Mouse (Mus musculus): ENCODE measurements around the gene Cdkal1. TPM values are rescaled to one million over a fixed set of nuclear protein-coding genes. Genes with fewer than 3 reads are reported as not detected.

Cdkal1 gene
- polyA plus RNA-seq, 1 experiment: 0.55 TPM

DNA sequence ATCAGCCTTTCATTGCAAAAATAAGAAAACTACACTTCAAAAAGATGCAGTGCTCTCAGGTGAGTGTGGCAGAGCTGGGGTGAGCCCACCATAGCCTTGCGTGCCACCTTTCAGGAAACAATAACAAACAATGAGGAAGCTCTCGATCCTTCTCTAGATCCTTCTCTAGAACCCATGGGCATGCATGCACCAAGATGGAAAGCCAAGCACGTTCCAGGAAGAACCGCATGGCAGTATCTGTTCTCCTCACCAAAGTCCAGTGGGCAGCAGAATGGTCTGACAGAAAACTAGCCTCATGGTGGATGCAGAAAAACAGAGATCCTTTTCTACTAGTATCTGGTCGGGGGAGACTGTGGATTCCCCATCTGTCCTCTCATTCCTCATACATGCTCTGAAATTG is 134.3 kb downstream of the Cdkal1 start:
- 97% methylated on average over 5 of the region's 5 CpGs for WGBS
- H3K36me3 ChIP-seq (ENCODE audit: control insufficient read depth, insufficient read depth, low read length): peaks cover 3% of the 10 kb centered on the region; the same call in 1 of the 2 replicates
- H3K27ac ChIP-seq (ENCODE audit: insufficient read depth, low read depth, low read length): no peak overlapping the region
- H3K4me3 ChIP-seq (ENCODE audit: low read depth, low read length): no peak overlapping the region
- TF ChIP-seq CTCF (IDR thresholded peaks at IDR 0.05; ENCODE audit: extremely low read depth, insufficient read length, insufficient replicate concordance, low read depth, low read length) (no peak), POLR2A (IDR thresholded peaks at IDR 0.05; ENCODE audit: low read depth, low read length) (no peak)
- H3K27me3 ChIP-seq (ENCODE audit: control insufficient read depth, insufficient read depth, low read length): no peaks in the 10 kb centered on the region
- no peaks in the 10 kb centered on the region for H3K4me1 ChIP-seq (ENCODE audit: control insufficient read depth, insufficient read depth, insufficient read length, low read length)

GRCm38 (mm10) chr13:29716550-29716949 is 138.9 kb downstream of the Cdkal1 start:
- no peaks in the 10 kb centered on the region for H3K4me1 ChIP-seq (ENCODE audit: control insufficient read depth, insufficient read depth, insufficient read length, low read length)
- no peak overlapping the region for H3K4me3 ChIP-seq (ENCODE audit: low read depth, low read length)
- TF ChIP-seq POLR2A (IDR thresholded peaks at IDR 0.05; ENCODE audit: low read depth, low read length) (no peak), CTCF (IDR thresholded peaks at IDR 0.05; ENCODE audit: extremely low read depth, insufficient read length, insufficient replicate concordance, low read depth, low read length) (no peak)
- peaks cover 3% of the 10 kb centered on the region; the same call in 1 of the 2 replicates for H3K36me3 ChIP-seq (ENCODE audit: control insufficient read depth, insufficient read depth, low read length)
- no peak overlapping the region for H3K27ac ChIP-seq (ENCODE audit: insufficient read depth, low read depth, low read length)
- no peaks in the 10 kb centered on the region for H3K27me3 ChIP-seq (ENCODE audit: control insufficient read depth, insufficient read depth, low read length)
- 89% methylated on average over 4 of the region's 4 CpGs for WGBS

DNA sequence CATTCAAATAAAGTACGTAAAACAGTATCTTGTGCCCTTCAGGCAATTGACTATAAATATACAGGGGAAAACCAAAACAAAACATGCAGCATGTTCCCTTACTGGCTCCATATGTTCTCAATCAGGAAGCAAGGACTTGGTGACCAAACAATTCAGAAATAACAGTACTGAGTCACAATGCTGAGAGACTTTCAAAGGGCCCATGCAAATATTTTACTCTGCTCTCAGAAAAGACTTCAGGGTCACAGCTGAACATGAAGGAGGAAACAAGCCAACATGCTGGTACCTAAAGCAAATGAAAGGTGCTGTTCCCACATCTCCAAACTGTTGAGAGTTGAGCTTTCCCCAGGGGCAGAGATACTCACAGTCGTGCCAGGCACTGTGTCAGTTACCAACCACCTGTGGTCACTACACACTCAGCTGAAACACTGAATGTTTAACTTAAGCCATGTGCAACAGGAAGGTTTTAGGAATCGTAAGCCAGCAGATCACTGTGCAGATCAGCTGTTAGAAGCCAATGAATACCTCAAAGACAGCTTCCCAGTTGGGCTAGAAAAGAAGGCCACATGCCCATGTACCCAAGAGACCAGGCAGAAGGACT is 140.1 kb downstream of the Cdkal1 start:
- TF ChIP-seq CTCF (IDR thresholded peaks at IDR 0.05; ENCODE audit: extremely low read depth, insufficient read length, insufficient replicate concordance, low read depth, low read length): no peak
- TF ChIP-seq POLR2A (IDR thresholded peaks at IDR 0.05; ENCODE audit: low read depth, low read length): no peak

DNA sequence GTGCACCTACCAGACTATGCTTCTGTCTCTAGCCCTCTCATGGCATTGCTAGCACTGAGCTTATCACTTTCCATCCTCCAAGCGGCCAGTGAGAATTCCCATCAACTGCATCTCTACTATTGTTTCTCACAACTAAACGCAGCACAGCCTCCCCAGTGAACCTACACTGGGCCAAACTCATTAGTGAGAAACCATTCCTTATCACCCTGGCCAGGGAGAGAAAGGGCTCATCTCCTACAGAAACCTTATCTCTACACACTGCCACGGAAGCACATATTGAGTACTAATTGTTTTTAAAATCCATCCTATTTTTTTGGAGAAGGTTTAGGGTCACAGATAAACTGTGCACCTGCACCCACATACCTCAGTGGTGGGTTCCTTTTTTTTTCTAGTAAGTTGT is 147.9 kb downstream of the Cdkal1 start:
- WGBS: 87% methylated on average over 3 of the region's 3 CpGs
- Histone ChIP-seq H3K4me3 (ENCODE audit: low read depth, low read length) (no peak overlapping the region), H3K4me1 (ENCODE audit: control insufficient read depth, insufficient read depth, insufficient read length, low read length) (no peaks in the 10 kb centered on the region), H3K27ac (ENCODE audit: insufficient read depth, low read depth, low read length) (no peak overlapping the region), H3K27me3 (ENCODE audit: control insufficient read depth, insufficient read depth, low read length) (no peaks in the 10 kb centered on the region), H3K36me3 (ENCODE audit: control insufficient read depth, insufficient read depth, low read length) (no peaks in the 10 kb centered on the region)
- TF ChIP-seq POLR2A (IDR thresholded peaks at IDR 0.05; ENCODE audit: low read depth, low read length) (no peak), CTCF (IDR thresholded peaks at IDR 0.05; ENCODE audit: extremely low read depth, insufficient read length, insufficient replicate concordance, low read depth, low read length) (no peak)

More for the DNA sequence above, 140.1 kb downstream of the Cdkal1 start:
- Histone ChIP-seq H3K4me1 (ENCODE audit: control insufficient read depth, insufficient read depth, insufficient read length, low read length) (no peaks in the 10 kb centered on the region), H3K4me3 (ENCODE audit: low read depth, low read length) (no peak overlapping the region), H3K27me3 (ENCODE audit: control insufficient read depth, insufficient read depth, low read length) (no peaks in the 10 kb centered on the region), H3K27ac (ENCODE audit: insufficient read depth, low read depth, low read length) (no peak overlapping the region), H3K36me3 (ENCODE audit: control insufficient read depth, insufficient read depth, low read length) (peaks cover 3% of the 10 kb centered on the region; the same call in 1 of the 2 replicates)
- WGBS: 78% methylated on average over 3 of the region's 3 CpGs

- H3K27ac ChIP-seq (ENCODE audit: insufficient read depth, low read depth, low read length): no peak overlapping the region
- TF ChIP-seq CTCF (IDR thresholded peaks at IDR 0.05; ENCODE audit: extremely low read depth, insufficient read length, insufficient replicate concordance, low read depth, low read length) (no peak), POLR2A (IDR thresholded peaks at IDR 0.05; ENCODE audit: low read depth, low read length) (no peak)
- 84% methylated on average over 1 of the region's 1 CpGs for WGBS
- H3K36me3 ChIP-seq (ENCODE audit: control insufficient read depth, insufficient read depth, low read length): no peaks in the 10 kb centered on the region
- H3K4me3 ChIP-seq (ENCODE audit: low read depth, low read length): no peak overlapping the region
- H3K4me1 ChIP-seq (ENCODE audit: control insufficient read depth, insufficient read depth, insufficient read length, low read length): no peaks in the 10 kb centered on the region
- no peaks in the 10 kb centered on the region for H3K27me3 ChIP-seq (ENCODE audit: control insufficient read depth, insufficient read depth, low read length)
Measured at GRCm38 (mm10) chr13:29701400-29701799, 154.1 kb downstream of the Cdkal1 start.

DNA sequence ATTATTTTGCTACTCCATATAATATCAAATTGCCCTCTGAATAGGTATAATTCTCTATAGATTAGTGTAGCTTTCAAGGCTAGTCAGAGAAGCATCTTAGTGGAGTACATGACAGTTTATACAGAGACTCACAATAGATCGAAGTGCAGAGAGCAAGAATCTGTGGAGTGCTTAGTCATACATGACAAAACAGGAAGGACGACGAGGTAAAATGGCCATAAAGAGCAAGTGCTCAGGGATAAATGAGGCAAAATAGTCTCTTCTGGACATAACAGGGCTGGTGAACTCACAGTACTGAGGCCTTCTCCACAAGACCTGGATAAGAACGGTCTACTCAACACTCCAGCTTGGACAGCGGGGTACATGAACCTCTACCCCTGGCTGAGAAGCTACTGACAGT is 155.6 kb downstream of the Cdkal1 start:
- Histone ChIP-seq H3K36me3 (ENCODE audit: control insufficient read depth, insufficient read depth, low read length) (no peaks in the 10 kb centered on the region), H3K4me3 (ENCODE audit: low read depth, low read length) (no peak overlapping the region), H3K27ac (ENCODE audit: insufficient read depth, low read depth, low read length) (no peak overlapping the region), H3K4me1 (ENCODE audit: control insufficient read depth, insufficient read depth, insufficient read length, low read length) (no peaks in the 10 kb centered on the region), H3K27me3 (ENCODE audit: control insufficient read depth, insufficient read depth, low read length) (no peaks in the 10 kb centered on the region)
- 92% methylated on average over 5 of the region's 5 CpGs for WGBS
- TF ChIP-seq POLR2A (IDR thresholded peaks at IDR 0.05; ENCODE audit: low read depth, low read length): no peak
- no peak for TF ChIP-seq CTCF (IDR thresholded peaks at IDR 0.05; ENCODE audit: extremely low read depth, insufficient read length, insufficient replicate concordance, low read depth, low read length)

DNA sequence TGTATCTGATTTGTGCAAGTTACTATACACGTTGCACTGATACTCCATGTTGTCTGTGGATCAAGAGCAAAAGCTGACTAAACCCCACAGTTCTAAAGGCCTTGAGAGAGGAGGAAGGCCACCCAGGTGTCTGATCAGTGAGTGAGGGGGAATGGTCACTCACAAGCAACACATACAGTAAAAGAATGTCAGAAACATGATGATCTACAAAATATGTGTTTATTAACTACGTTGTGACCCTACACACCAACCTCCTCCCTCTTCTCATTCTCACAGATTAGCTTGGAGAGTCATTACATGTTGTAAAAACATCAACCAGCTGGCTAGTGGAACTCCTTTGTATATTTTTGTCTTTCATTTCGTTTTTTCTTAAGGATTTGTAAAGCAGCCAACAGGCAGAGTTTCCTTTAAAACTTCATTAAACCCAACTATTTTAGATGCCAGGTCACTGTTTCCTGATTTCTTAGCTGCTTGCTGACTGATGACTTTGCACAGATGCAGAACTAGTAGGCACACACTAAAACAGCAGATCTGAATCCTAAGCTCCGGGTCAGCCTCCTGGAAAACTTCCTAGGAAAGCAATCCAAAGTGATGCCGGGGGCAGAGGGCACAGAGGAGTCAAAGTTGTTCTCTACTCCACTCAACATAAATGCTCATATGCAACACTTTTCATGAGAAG is 157.0 kb downstream of the Cdkal1 start:
- Histone ChIP-seq H3K27ac (ENCODE audit: insufficient read depth, low read depth, low read length) (no peak overlapping the region), H3K36me3 (ENCODE audit: control insufficient read depth, insufficient read depth, low read length) (no peaks in the 10 kb centered on the region), H3K27me3 (ENCODE audit: control insufficient read depth, insufficient read depth, low read length) (no peaks in the 10 kb centered on the region), H3K4me3 (ENCODE audit: low read depth, low read length) (no peak overlapping the region), H3K4me1 (ENCODE audit: control insufficient read depth, insufficient read depth, insufficient read length, low read length) (no peaks in the 10 kb centered on the region)
- TF ChIP-seq POLR2A (IDR thresholded peaks at IDR 0.05; ENCODE audit: low read depth, low read length) (no peak), CTCF (IDR thresholded peaks at IDR 0.05; ENCODE audit: extremely low read depth, insufficient read length, insufficient replicate concordance, low read depth, low read length) (no peak)
- WGBS: 54% methylated on average over 5 of the region's 5 CpGs

All from small intestine, adult 2 months (tissue).